Mouse (Mus musculus): ENCODE measurements around the gene Pde6b.

Pde6b gene

GRCm38 (mm10) chr5:108389744-108390143, 1.6 kb downstream of the Pde6b start:
- DNase-seq (ENCODE audit: low read depth, low spot score), result no peak

- no peak for DNase-seq (ENCODE audit: low read depth, low spot score)
These were observed 15.3 kb downstream of the Pde6b start for GRCm38 (mm10) chr5:108403453-108403852.

- DNase-seq (ENCODE audit: low read depth, low spot score), result no peak
These were observed 17.3 kb downstream of the Pde6b start for GRCm38 (mm10) chr5:108405460-108405859.

- no peak for DNase-seq (ENCODE audit: low read depth, low spot score)
These were observed 18.8 kb downstream of the Pde6b start for GRCm38 (mm10) chr5:108406977-108407376.

- no peak for DNase-seq (ENCODE audit: low read depth, low spot score)
These were observed 26.5 kb downstream of the Pde6b start for GRCm38 (mm10) chr5:108414711-108415110.

GRCm38 (mm10) chr5:108422741-108423140, 34.5 kb downstream of the Pde6b start:
- DNase-seq (ENCODE audit: low read depth, low spot score), result no peak

- DNase-seq (ENCODE audit: low read depth, low spot score), result no peak
These were observed 35.2 kb downstream of the Pde6b start for GRCm38 (mm10) chr5:108423427-108423826.

- peak; percentile 43 for DNase-seq (ENCODE audit: low read depth, low spot score)
These were observed 39.0 kb downstream of the Pde6b start for GRCm38 (mm10) chr5:108427186-108427585.

- DNase-seq (ENCODE audit: low read depth, low spot score), result peak; percentile 69
These were observed 43.0 kb downstream of the Pde6b start for GRCm38 (mm10) chr5:108431196-108431595.

GRCm38 (mm10) chr5:108433804-108434587, 45.8 kb downstream of the Pde6b start, which contains the start of gene Atp5k:
TSS of gene Atp5k (minus strand) at chr5:108434448.
- DNase-seq (ENCODE audit: low read depth, low spot score), result peak; percentile 94

- DNase-seq (ENCODE audit: low read depth, low spot score), result no peak
These were observed 47.9 kb downstream of the Pde6b start for GRCm38 (mm10) chr5:108436101-108436500.

GRCm38 (mm10) chr5:108446973-108447372, 58.8 kb downstream of the Pde6b start:
- no peak for DNase-seq (ENCODE audit: low read depth, low spot score)

- DNase-seq (ENCODE audit: low read depth, low spot score), result no peak
These were observed 59.7 kb downstream of the Pde6b start for GRCm38 (mm10) chr5:108447857-108448256.

- DNase-seq (ENCODE audit: low read depth, low spot score), result no peak
These were observed 60.8 kb downstream of the Pde6b start, which contains the start of gene Mfsd7a for GRCm38 (mm10) chr5:108448785-108449668. TSS of gene Mfsd7a (minus strand) at chr5:108448891.

- DNase-seq (ENCODE audit: low read depth, low spot score), result no peak
These were observed 62.8 kb downstream of the Pde6b start for GRCm38 (mm10) chr5:108450837-108451540.

GRCm38 (mm10) chr5:108451611-108452010, 63.4 kb downstream of the Pde6b start:
- DNase-seq (ENCODE audit: low read depth, low spot score), result no peak

GRCm38 (mm10) chr5:108452422-108452821, 64.2 kb downstream of the Pde6b start:
- no peak for DNase-seq (ENCODE audit: low read depth, low spot score)

GRCm38 (mm10) chr5:108454094-108454493, 65.9 kb downstream of the Pde6b start:
- DNase-seq (ENCODE audit: low read depth, low spot score), result no peak

GRCm38 (mm10) chr5:108458706-108459105, 70.5 kb downstream of the Pde6b start:
- DNase-seq (ENCODE audit: low read depth, low spot score), result no peak

- DNase-seq (ENCODE audit: low read depth, low spot score), result no peak
These were observed 72.3 kb downstream of the Pde6b start for GRCm38 (mm10) chr5:108460461-108460860.
